Mouse (Mus musculus) left cerebral cortex, adult 8-10 months (tissue): Measurements from ENCODE around the gene Gm5934. TPM values are rescaled to one million over a fixed set of nuclear protein-coding genes. Genes with fewer than 3 reads are reported as not detected.
"Not testable (repeated sequence)": the region's sequence is repeated elsewhere in the genome, so short reads cannot be mapped to it uniquely, and the experiment has no call there.

Source experiments
- DNase-seq, 2 experiments: peaks; one replicate each; pipeline ENCODE4 v3.0.0; 2022; ENCODE audit warnings: low spot score in 2 of 2
- total RNA-seq, 4 experiments: library from RNA; stranded (reverse); gene quantifications; 2 replicates each; pipeline ENCODE4 v1.2.4; 2022

Gm5934 gene
- total RNA-seq, result not detected

- not testable (repeated sequence) for DNase-seq
These were observed at the start of gene Gm5934 for GRCm38 (mm10) chrX:24500660-24501059. TSS of gene Gm5934 (minus strand) at chrX:24500760.

Other genes with a start within 250 kb of the Gm5934 start
- gene Gm4297, start 74.1 kb upstream of the Gm5934 start, total RNA-seq, result not detected